Mouse (Mus musculus) embryo, embryonic 10.5 days (tissue): ENCODE data around the gene Pcnt.

ENCODE experiments used
- DNase-seq: peaks from one replicate; pipeline ENCODE4 v3.0.0-alpha.2; 2015; ENCODE audit warnings: low spot score

The Pcnt gene

DNA sequence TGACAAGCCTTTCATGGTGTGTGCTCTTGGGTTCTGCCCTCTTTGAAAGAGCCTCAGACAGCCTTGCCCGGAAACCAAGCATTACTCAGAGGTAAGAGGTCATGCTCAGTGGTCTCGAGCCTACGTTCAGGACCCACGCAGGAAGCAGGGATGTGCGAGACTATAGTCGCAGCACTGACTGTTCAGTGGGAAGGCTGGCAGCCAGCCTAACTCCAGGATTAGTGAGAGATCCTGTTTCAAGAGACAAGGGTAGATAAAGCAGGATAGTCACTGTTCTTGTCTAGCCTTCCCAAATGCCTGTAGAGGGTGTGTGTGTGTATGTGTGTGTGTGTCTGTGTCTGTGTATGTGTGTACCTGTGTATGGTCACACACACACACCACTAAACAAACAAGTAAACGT is 126.4 kb downstream of the Pcnt start:
- DNase-seq: no peak

DNA sequence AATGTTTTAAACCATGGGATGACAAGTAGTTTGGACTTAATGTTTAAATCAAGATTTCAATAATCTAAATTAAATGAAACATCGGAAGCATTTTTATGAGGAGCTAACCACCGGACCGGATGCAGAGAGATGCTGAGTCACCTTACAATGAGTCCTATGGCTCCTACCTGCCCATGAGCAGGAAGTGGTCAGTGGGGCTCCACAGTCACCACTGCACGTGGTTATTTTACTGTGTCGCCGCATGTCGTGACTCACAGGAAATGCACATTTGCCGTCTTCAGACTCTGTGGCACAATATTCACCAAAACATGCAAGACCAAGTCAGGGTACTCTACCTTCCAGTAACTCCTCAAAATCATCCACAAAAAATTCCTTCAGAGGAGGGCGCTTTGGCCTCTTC is 135.8 kb downstream of the Pcnt start:
- no peak for DNase-seq
